Mouse (Mus musculus): ENCODE data around the gene Klhl21. TPM values are rescaled to one million over a fixed set of nuclear protein-coding genes. Genes with fewer than 3 reads are reported as not detected.

Gene Klhl21
- polyA plus RNA-seq, 1 experiment from 2014 or later, result 10.9 TPM

GRCm38 (mm10) chr4:151993035-151993434, 15.6 kb upstream of the Klhl21 start:
- H3K4me1 ChIP-seq (replicated peaks; ENCODE audit: control insufficient read depth, insufficient read depth, low read length), result peaks cover 24% of the 10 kb centered on the region
- no peaks in the 10 kb centered on the region for H3K27me3 ChIP-seq (ENCODE audit: control insufficient read depth, insufficient read depth, low read depth, low read length)
- H3K9me3 ChIP-seq (ENCODE audit: control insufficient read depth, low read length), result no peaks in the 10 kb centered on the region
- H3K36me3 ChIP-seq (ENCODE audit: control insufficient read depth, insufficient read depth, low read length), result peaks cover 25% of the 10 kb centered on the region
- H3K4me2 ChIP-seq (ENCODE audit: low read depth, low read length), result no peak overlapping the region
- H3K9ac ChIP-seq (ENCODE audit: low read length), result no peak overlapping the region
- H3K4me3 ChIP-seq (ENCODE audit: low read length), result no peak overlapping the region
- no peak for ATAC-seq (ENCODE audit: low read depth)
- WGBS, result 36% methylated on average over 6 of the region's 6 CpGs
- H3K27ac ChIP-seq (ENCODE audit: low read length), result no peak overlapping the region

- Histone ChIP-seq H3K36me3 (ENCODE audit: control insufficient read depth, insufficient read depth, low read length) (peaks cover 25% of the 10 kb centered on the region), H3K27ac (ENCODE audit: low read length) (peak overlapping the region; percentile 80), H3K4me1 (replicated peaks; ENCODE audit: control insufficient read depth, insufficient read depth, low read length) (peaks cover 20% of the 10 kb centered on the region), H3K9ac (ENCODE audit: low read length) (peak overlapping the region; percentile 93), H3K4me3 (ENCODE audit: low read length) (peak overlapping the region; percentile 98), H3K9me3 (ENCODE audit: control insufficient read depth, low read length) (no peaks in the 10 kb centered on the region), H3K27me3 (ENCODE audit: control insufficient read depth, insufficient read depth, low read depth, low read length) (no peaks in the 10 kb centered on the region), H3K4me2 (ENCODE audit: low read depth, low read length) (peak overlapping the region; percentile 91)
- ATAC-seq (ENCODE audit: low read depth), result no peak
- 1% methylated on average over 60 of the region's 61 CpGs for WGBS
Observed at GRCm38 (mm10) chr4:151994228-151995171, 14.1 kb upstream of the Klhl21 start.

DNA sequence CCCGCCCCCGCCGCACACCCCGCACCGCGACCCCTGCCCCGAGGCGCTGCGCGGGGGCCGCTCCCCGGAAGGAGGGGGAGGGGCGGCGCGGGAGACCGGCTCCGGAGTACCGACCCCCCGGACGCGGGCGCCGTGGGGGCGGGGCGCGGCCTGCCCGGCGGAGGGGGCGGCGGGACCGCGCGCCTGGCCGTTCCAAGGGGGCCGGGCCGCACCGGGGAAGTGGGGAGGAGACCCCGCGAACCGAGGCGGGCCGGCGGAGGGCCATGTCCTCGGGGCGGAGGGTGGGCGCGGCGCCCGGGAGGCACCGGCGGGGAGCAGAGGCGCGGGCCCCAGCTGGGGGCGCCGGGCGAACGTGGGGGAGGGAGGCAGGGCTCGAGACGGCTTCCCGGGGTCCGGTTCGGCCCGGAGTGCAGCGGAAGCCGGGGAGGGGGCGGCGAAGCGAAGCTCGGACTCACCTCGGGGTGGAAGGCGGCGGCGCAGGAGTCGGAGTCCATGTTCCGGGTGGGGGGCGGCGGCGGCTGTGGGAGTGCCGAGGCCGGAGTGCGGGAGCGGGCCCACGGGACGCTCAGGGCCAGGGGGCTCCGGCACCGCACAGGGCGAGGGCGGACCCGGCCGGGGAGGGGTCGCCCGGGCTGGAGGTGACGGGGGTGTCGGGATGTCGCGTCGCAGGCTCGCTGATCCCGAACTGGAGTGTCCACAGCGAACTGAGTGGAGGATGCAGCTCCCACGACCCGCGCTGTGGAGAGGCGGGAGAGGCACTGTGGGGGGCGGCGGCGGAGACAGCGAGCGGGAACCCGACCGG, 13.0 kb upstream of the Klhl21 start:
- peaks cover 20% of the 10 kb centered on the region for H3K4me1 ChIP-seq (replicated peaks; ENCODE audit: control insufficient read depth, insufficient read depth, low read length)
- H3K36me3 ChIP-seq (ENCODE audit: control insufficient read depth, insufficient read depth, low read length), result peaks cover 22% of the 10 kb centered on the region
- H3K27me3 ChIP-seq (ENCODE audit: control insufficient read depth, insufficient read depth, low read depth, low read length), result no peaks in the 10 kb centered on the region
- peak overlapping the region; percentile 98 for H3K4me3 ChIP-seq (ENCODE audit: low read length)
- H3K9ac ChIP-seq (ENCODE audit: low read length), result peak overlapping the region; percentile 93
- WGBS, result under 1% methylated on average over 65 of the region's 111 CpGs
- H3K27ac ChIP-seq (ENCODE audit: low read length), result peak overlapping the region; percentile 80
- H3K4me2 ChIP-seq (ENCODE audit: low read depth, low read length), result peak overlapping the region; percentile 91
- peak; percentile 29 for ATAC-seq (ENCODE audit: low read depth)
- no peaks in the 10 kb centered on the region for H3K9me3 ChIP-seq (ENCODE audit: control insufficient read depth, low read length)

- no peaks in the 10 kb centered on the region for H3K9me3 ChIP-seq (ENCODE audit: control insufficient read depth, low read length)
- H3K4me3 ChIP-seq (ENCODE audit: low read length), result peak within 1 kb of the TSS; percentile 98
- H3K27me3 ChIP-seq (ENCODE audit: control insufficient read depth, insufficient read depth, low read depth, low read length), result no peaks in the 10 kb centered on the region
- peaks cover 20% of the 10 kb centered on the region for H3K4me1 ChIP-seq (replicated peaks; ENCODE audit: control insufficient read depth, insufficient read depth, low read length)
- peak within 1 kb of the TSS; percentile 93 for H3K9ac ChIP-seq (ENCODE audit: low read length)
- peak; percentile 98 for ATAC-seq (ENCODE audit: low read depth)
- peaks cover 14% of the 10 kb centered on the region for H3K36me3 ChIP-seq (ENCODE audit: control insufficient read depth, insufficient read depth, low read length)
- WGBS, result under 1% methylated on average over 90 of the region's 94 CpGs
- peak within 1 kb of the TSS; percentile 91 for H3K4me2 ChIP-seq (ENCODE audit: low read depth, low read length)
- peak within 1 kb of the TSS; percentile 91 for H3K27ac ChIP-seq (ENCODE audit: low read length)
Observed at GRCm38 (mm10) chr4:151996173-151996950, 12.2 kb upstream of the Klhl21 start, which contains the start of gene Phf13. Gene Phf13, minus strand, starts transcription at chr4:151996258.

DNA sequence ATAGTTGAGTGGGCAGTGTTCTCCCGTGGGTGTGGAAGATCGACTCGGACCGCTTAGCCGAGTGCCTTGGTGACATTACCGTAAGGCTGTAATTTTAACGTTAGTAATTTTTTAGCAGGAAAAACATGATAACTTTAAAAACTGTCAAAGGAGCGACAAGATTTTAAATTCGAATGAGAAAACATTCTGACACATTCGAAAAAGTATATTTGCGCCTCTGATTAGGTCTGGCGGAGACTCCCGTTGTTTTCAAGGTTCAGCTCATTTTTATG, 11.7 kb upstream of the Klhl21 start:
- Histone ChIP-seq H3K27ac (ENCODE audit: low read length) (peak overlapping the region; percentile 91), H3K27me3 (ENCODE audit: control insufficient read depth, insufficient read depth, low read depth, low read length) (no peaks in the 10 kb centered on the region), H3K36me3 (ENCODE audit: control insufficient read depth, insufficient read depth, low read length) (peaks cover 8% of the 10 kb centered on the region), H3K4me2 (ENCODE audit: low read depth, low read length) (peak overlapping the region; percentile 68), H3K9ac (ENCODE audit: low read length) (peak overlapping the region; percentile 88), H3K4me3 (ENCODE audit: low read length) (peak overlapping the region; percentile 98), H3K9me3 (ENCODE audit: control insufficient read depth, low read length) (no peaks in the 10 kb centered on the region), H3K4me1 (replicated peaks; ENCODE audit: control insufficient read depth, insufficient read depth, low read length) (peaks cover 20% of the 10 kb centered on the region)
- 2% methylated on average over 13 of the region's 13 CpGs for WGBS
- ATAC-seq (ENCODE audit: low read depth), result no peak

GRCm38 (mm10) chr4:151997701-151998100, 10.9 kb upstream of the Klhl21 start:
- Histone ChIP-seq H3K27me3 (ENCODE audit: control insufficient read depth, insufficient read depth, low read depth, low read length) (no peaks in the 10 kb centered on the region), H3K4me3 (ENCODE audit: low read length) (no peak overlapping the region), H3K36me3 (ENCODE audit: control insufficient read depth, insufficient read depth, low read length) (peaks cover under 1% of the 10 kb centered on the region; the same call in 1 of the 2 replicates), H3K4me2 (ENCODE audit: low read depth, low read length) (peak overlapping the region; percentile 68; the same call in 1 of the 2 replicates), H3K27ac (ENCODE audit: low read length) (no peak overlapping the region), H3K4me1 (replicated peaks; ENCODE audit: control insufficient read depth, insufficient read depth, low read length) (peaks cover 20% of the 10 kb centered on the region), H3K9me3 (ENCODE audit: control insufficient read depth, low read length) (no peaks in the 10 kb centered on the region), H3K9ac (ENCODE audit: low read length) (no peak overlapping the region)
- 70% methylated on average over 3 of the region's 3 CpGs for WGBS
- no peak for ATAC-seq (ENCODE audit: low read depth)

DNA sequence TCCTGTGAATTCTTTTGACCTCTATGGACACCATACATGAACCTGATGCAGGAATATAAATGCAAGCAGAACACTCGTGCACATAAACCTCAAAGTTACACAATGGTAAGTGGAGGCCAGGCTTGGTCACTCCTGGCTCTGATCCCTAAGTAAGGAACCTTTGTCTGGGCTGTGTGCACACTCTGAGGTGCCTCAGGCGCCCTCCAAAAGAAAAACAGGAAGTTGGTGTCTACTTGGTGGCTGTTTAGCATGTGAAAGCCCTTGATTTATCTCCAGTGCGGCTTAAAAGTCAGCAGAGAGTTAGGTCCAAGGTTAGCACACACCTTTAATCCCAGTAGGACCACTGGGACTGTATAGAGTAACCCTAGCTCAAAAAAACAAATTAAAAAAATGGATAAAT, 9.1 kb upstream of the Klhl21 start:
- no peak overlapping the region for H3K4me2 ChIP-seq (ENCODE audit: low read depth, low read length)
- no peak overlapping the region for H3K4me3 ChIP-seq (ENCODE audit: low read length)
- H3K9ac ChIP-seq (ENCODE audit: low read length), result no peak overlapping the region
- H3K27me3 ChIP-seq (ENCODE audit: control insufficient read depth, insufficient read depth, low read depth, low read length), result no peaks in the 10 kb centered on the region
- no peak for ATAC-seq (ENCODE audit: low read depth)
- peaks cover 5% of the 10 kb centered on the region; the same call in 1 of the 2 replicates for H3K4me1 ChIP-seq (replicated peaks; ENCODE audit: control insufficient read depth, insufficient read depth, low read length)
- H3K27ac ChIP-seq (ENCODE audit: low read length), result no peak overlapping the region
- H3K9me3 ChIP-seq (ENCODE audit: control insufficient read depth, low read length), result no peaks in the 10 kb centered on the region
- whole genome bisulfite sequencing, result 47% methylated on average over 3 of the region's 3 CpGs
- H3K36me3 ChIP-seq (ENCODE audit: control insufficient read depth, insufficient read depth, low read length), result no peaks in the 10 kb centered on the region

DNA sequence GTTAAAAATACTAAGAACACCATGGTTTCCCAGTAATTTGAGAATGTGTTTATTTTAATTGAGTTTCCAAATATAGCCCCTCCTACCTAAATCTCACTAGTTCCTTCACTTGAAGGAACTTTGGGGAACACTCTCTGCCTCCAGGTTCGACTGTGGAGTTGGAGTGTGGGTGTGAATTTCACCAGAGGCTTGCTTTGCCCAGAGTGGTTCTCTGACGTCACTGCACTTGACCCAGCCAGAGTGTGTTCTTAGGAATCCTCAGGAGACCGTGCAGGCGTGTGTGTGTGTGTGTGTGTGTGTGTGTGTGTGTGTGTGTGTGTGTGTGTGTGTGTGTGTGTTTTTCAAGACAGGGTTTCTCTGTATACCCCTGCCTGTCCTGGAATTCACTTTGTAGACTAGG, 7.7 kb upstream of the Klhl21 start:
- H3K9me3 ChIP-seq (ENCODE audit: control insufficient read depth, low read length), result no peaks in the 10 kb centered on the region
- no peak overlapping the region; the same call in 1 of the 2 replicates for H3K27ac ChIP-seq (ENCODE audit: low read length)
- no peak for ATAC-seq (ENCODE audit: low read depth)
- H3K9ac ChIP-seq (ENCODE audit: low read length), result no peak overlapping the region
- no peaks in the 10 kb centered on the region for H3K36me3 ChIP-seq (ENCODE audit: control insufficient read depth, insufficient read depth, low read length)
- H3K4me3 ChIP-seq (ENCODE audit: low read length), result no peak overlapping the region
- peaks cover 3% of the 10 kb centered on the region; the same call in 1 of the 2 replicates for H3K4me1 ChIP-seq (replicated peaks; ENCODE audit: control insufficient read depth, insufficient read depth, low read length)
- no peak overlapping the region for H3K4me2 ChIP-seq (ENCODE audit: low read depth, low read length)
- WGBS, result 16% methylated on average over 4 of the region's 4 CpGs
- no peaks in the 10 kb centered on the region for H3K27me3 ChIP-seq (ENCODE audit: control insufficient read depth, insufficient read depth, low read depth, low read length)

All from lung, embryonic 16.5 days (tissue).